Mouse (Mus musculus): ENCODE results near the gene Htr5b.

- no peak for TF ChIP-seq CTCF (conservative IDR thresholded peaks at IDR 0.05 in 1 of 2, IDR thresholded peaks at IDR 0.05 in 1 of 2; ENCODE audit: low read depth in 2 of 2, low read length in 2 of 2)
- TF ChIP-seq USF2 (conservative IDR thresholded peaks at IDR 0.05; ENCODE audit: low read depth, low read length), result no peak
- TF ChIP-seq POLR2A (IDR thresholded peaks at IDR 0.05; ENCODE audit: low read depth, low read length), result no peak
- TF ChIP-seq MAFK (IDR thresholded peaks at IDR 0.05; ENCODE audit: insufficient replicate concordance, low read length), result no peak
- no peak for TF ChIP-seq EP300 (IDR thresholded peaks at IDR 0.05; ENCODE audit: low read length)
- TF ChIP-seq SMC3 (IDR thresholded peaks at IDR 0.05; ENCODE audit: low read depth, low read length), result no peak
- TF ChIP-seq ZNF384 (IDR thresholded peaks at IDR 0.05; ENCODE audit: low read depth, low read length), result no peak
- no peak for TF ChIP-seq MAX (IDR thresholded peaks at IDR 0.05; ENCODE audit: low read length)
- TF ChIP-seq MYC (IDR thresholded peaks at IDR 0.05; ENCODE audit: low read depth, low read length), result no peak
Measured at GRCm38 (mm10) chr1:121529286-121529685, 1.0 kb upstream of the Htr5b start.

All from CH12.LX (cell line).